Mouse (Mus musculus): ENCODE measurements around the gene March11. TPM values are rescaled to one million over a fixed set of nuclear protein-coding genes. Genes with fewer than 3 reads are reported as not detected.

The March11 gene
- polyA plus RNA-seq, 1 experiment from 2014 or later, result 3.6 TPM

DNA sequence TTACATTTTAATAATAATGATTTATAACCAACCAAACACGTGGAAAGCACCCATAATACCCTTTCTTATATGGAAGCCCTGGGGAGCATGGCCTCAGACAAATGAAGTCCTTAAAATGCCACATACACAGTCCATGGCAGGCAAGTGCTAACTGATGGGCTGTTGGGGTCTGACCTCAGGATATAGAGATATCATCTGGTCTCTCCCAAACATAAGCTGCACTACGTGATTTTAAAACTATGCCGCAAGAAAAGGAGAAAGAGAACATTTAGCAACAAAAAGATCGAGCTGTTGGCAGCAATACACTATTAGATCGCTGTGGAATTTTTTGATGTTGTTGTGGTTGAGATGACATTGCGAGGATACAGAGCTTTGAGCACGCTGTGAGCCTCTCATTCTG lies 126.9 kb downstream of the March11 start:
- DNase-seq (ENCODE audit: low spot score) (no peak), ATAC-seq (ENCODE audit: low FRiP score) (no peak)
- Histone ChIP-seq H3K27me3 (ENCODE audit: control insufficient read depth, insufficient read depth, low read length) (no peaks in the 10 kb centered on the region), H3K4me3 (ENCODE audit: low read depth, low read length) (no peak overlapping the region), H3K4me2 (replicated peaks; ENCODE audit: low read depth, low read length) (no peak overlapping the region), H3K4me1 (replicated peaks; ENCODE audit: control insufficient read depth, insufficient read depth, low read length) (no peaks in the 10 kb centered on the region), H3K9ac (ENCODE audit: low read depth, low read length) (no peak overlapping the region), H3K9me3 (ENCODE audit: control insufficient read depth, low read length) (no peaks in the 10 kb centered on the region), H3K36me3 (ENCODE audit: control insufficient read depth, insufficient read depth, low read length) (no peaks in the 10 kb centered on the region), H3K27ac (ENCODE audit: low read depth, low read length) (no peak overlapping the region)
- WGBS, result 88% methylated on average over 7 of the region's 7 CpGs

DNA sequence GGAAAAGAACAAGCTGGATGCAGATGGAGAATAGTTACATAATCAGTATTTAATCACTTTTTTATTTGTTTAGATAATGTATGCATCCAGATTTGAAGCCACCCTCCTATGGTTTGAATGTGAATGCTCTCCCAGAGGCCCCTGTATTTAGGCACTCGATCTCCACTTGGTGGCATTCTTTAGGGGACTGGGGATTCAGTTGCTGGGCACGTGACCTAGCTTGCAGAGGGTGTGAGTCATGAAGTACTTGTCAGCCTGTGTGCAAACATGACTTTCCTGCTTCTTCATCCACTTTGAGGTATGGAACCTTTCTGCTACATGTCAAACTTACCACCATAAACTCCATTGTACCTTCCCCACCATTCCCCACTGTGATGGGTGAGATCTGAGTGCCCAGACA lies 128.3 kb downstream of the March11 start:
- H3K36me3 ChIP-seq (ENCODE audit: control insufficient read depth, insufficient read depth, low read length), result no peaks in the 10 kb centered on the region
- H3K4me1 ChIP-seq (replicated peaks; ENCODE audit: control insufficient read depth, insufficient read depth, low read length), result no peaks in the 10 kb centered on the region
- H3K9me3 ChIP-seq (ENCODE audit: control insufficient read depth, low read length), result no peaks in the 10 kb centered on the region
- no peaks in the 10 kb centered on the region for H3K27me3 ChIP-seq (ENCODE audit: control insufficient read depth, insufficient read depth, low read length)
- WGBS, result 52% methylated on average over 2 of the region's 2 CpGs
- DNase-seq (ENCODE audit: low spot score), result no peak
- H3K9ac ChIP-seq (ENCODE audit: low read depth, low read length), result no peak overlapping the region
- ATAC-seq (ENCODE audit: low FRiP score), result no peak
- no peak overlapping the region for H3K4me2 ChIP-seq (replicated peaks; ENCODE audit: low read depth, low read length)
- no peak overlapping the region for H3K4me3 ChIP-seq (ENCODE audit: low read depth, low read length)
- H3K27ac ChIP-seq (ENCODE audit: low read depth, low read length), result no peak overlapping the region

All from hindbrain, embryonic 11.5 days (tissue).